Mouse (Mus musculus) liver, embryonic 11.5 days (tissue): ENCODE measurements around the gene Pgam5. TPM values are rescaled to one million over a fixed set of nuclear protein-coding genes. Genes with fewer than 3 reads are reported as not detected.

ENCODE experiments used
- ATAC-seq: fragments of 200-750 bp; cut with Nextera tagmentation; replicated peaks from 2 replicates; pipeline ENCODE4 v1.8.0; 2017; ENCODE audit warnings: moderate number of reproducible peaks, mild to moderate bottlenecking, moderate TSS enrichment, moderate library complexity; ENCODE audit not compliant: low FRiP score
- DNase-seq: peaks from one replicate; pipeline ENCODE4 v3.0.0-alpha.2; 2017; ENCODE audit warnings: low spot score
- H3K27ac ChIP-seq: fragments of 300-500 bp; sonication (generic); 2 replicates; pipeline ENCODE4 v1.5.1; 2014; ENCODE audit warnings: mild to moderate bottlenecking, low read depth, low read length, control low read depth
- H3K27me3 ChIP-seq: fragments of 300-500 bp; sonication (generic); replicated peaks from 2 replicates; pipeline ENCODE4 v1.6.1; 2014; ENCODE audit warnings: low read length, mixed read lengths; ENCODE audit not compliant: control insufficient read depth, insufficient read depth
- H3K36me3 ChIP-seq: fragments of 300-500 bp; sonication (generic); 2 replicates; pipeline ENCODE4 v1.6.1; 2014; ENCODE audit warnings: mild to moderate bottlenecking, low read length, moderate library complexity, mixed read lengths; ENCODE audit not compliant: control insufficient read depth, insufficient read depth
- H3K4me1 ChIP-seq: fragments of 300-500 bp; sonication (generic); replicated peaks from 2 replicates; pipeline ENCODE4 v1.6.1; 2014; ENCODE audit warnings: low read length, mixed read lengths; ENCODE audit not compliant: control insufficient read depth, insufficient read depth
- H3K4me2 ChIP-seq: fragments of 300-500 bp; sonication (generic); 2 replicates; pipeline ENCODE4 v1.6.1; 2014; ENCODE audit warnings: mild to moderate bottlenecking, control low read depth, moderate library complexity
- H3K4me3 ChIP-seq: fragments of 300-500 bp; sonication (generic); 2 replicates; pipeline ENCODE4 v1.5.1; 2014; ENCODE audit warnings: low read depth, low read length, control low read depth
- H3K9ac ChIP-seq: fragments of 300-500 bp; sonication (generic); 2 replicates; pipeline ENCODE4 v1.6.1; 2014; ENCODE audit warnings: low read depth, low read length, control low read depth
- H3K9me3 ChIP-seq: fragments of 300-500 bp; sonication (generic); 2 replicates; pipeline ENCODE4 v1.6.1; 2016; ENCODE audit warnings: low read length, inconsistent platforms, mixed read lengths; ENCODE audit not compliant: control insufficient read depth
- WGBS: fragments of 180-500 bp; shearing (Covaris S2); extraction: QIAGEN DNeasy Blood & Tissue Kit; methylation state at CpG from one replicate; pipeline ENCODE4 v1.1.7; 2014; 5-methylcytosine and 5-hydroxymethylcytosine counted together
- polyA plus RNA-seq: library from polyadenylated mRNA; unstranded; fragments of >200 nt; fragmentation: Nextera tagmentation; extraction: Ambion mirVana; gene quantifications from 2 replicates; pipeline ENCODE4 v1.2.1, GENCODE M21; 2014

Pgam5 gene
- polyA plus RNA-seq, 1 experiment from 2014 or later = 78.2 TPM

DNA sequence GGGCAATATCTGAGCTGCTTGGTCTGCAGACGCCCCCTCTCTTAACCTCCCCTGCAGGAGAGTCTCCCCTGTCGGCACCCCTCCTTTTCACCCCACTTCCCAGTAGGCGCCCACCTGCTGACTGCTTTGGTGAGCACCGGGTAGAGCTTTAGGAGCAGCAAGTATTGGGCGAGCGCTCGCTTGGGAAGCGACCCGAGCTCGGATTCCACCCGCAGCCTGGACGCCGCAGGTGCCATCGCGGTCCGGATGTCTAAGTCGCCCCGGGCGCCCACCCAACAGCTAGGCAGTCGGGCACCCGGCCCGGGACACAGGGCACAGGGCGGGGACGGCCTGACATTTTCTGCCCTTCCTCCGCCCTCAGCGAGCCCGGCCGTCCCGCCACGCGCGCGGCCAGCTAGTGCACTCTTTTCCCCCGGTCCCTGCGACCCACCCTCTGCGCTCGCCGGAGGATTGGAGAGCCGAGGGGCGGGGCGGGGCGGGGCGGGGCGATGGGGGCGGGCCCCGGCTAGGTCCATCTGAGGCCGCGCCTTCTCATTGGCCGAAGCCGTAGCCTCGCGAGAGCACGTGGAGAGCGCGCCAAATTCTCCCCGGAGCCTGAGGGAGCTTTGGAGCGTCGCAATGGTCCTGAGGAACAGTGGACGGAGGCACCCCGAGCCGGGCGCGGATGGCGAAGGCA lies 16.2 kb upstream of the Pgam5 start, which contains the start of the genes Pxmp2 and Pole:
Gene Pxmp2, minus strand, starts transcription at position 417 of the 676 bp plus-strand sequence.
Gene Pole, plus strand, starts transcription at position 537 of the 676 bp plus-strand sequence.
- WGBS = 1% methylated on average over 64 of the region's 64 CpGs
- Histone ChIP-seq H3K36me3 (peaks cover 9% of the 10 kb centered on the region), H3K27me3 (no peaks in the 10 kb centered on the region), H3K9me3 (no peaks in the 10 kb centered on the region), H3K27ac (peak within 1 kb of the TSS; percentile 81), H3K4me3 (peak within 1 kb of the TSS; percentile 77), H3K4me1 (peaks cover 2% of the 10 kb centered on the region), H3K9ac (peak within 1 kb of the TSS; percentile 92), H3K4me2 (peak within 1 kb of the TSS; percentile 95)
- DNase-seq = peak; percentile 94
- peak; percentile 97 for ATAC-seq

DNA sequence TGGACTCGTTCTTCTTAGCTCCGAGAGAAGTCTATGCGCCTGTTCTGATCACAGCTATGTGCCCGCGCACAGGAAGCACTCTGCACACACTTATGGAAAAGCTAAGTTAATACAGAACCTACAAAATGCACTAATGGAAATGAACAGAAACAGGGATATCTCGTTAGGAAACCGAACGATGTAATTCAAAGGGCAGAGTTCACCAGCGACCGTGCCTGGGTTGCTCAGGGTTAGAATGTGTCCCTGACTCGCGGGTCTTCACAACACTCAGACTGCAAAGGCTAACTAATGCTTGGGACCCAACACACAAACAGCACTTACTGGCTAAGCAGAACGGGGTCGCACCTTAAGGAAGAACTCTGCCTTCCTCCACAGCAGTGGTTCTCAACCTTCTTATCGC lies 15.4 kb upstream of the Pgam5 start:
- DNase-seq (no peak), ATAC-seq (peak; percentile 4; the same call in 1 of the 2 replicates)
- H3K4me1 ChIP-seq = peaks cover 2% of the 10 kb centered on the region
- H3K9me3 ChIP-seq = no peaks in the 10 kb centered on the region
- no peaks in the 10 kb centered on the region for H3K27me3 ChIP-seq
- 0 out of 2 replicates have a peak overlapping the region, but pooled peaks have one; percentile 8 for H3K27ac ChIP-seq
- 3% methylated on average over 15 of the region's 15 CpGs for WGBS
- peak overlapping the region; percentile 95 for H3K4me2 ChIP-seq
- peaks cover 8% of the 10 kb centered on the region for H3K36me3 ChIP-seq
- H3K9ac ChIP-seq = peak overlapping the region; percentile 92
- H3K4me3 ChIP-seq = peak overlapping the region; percentile 77

DNA sequence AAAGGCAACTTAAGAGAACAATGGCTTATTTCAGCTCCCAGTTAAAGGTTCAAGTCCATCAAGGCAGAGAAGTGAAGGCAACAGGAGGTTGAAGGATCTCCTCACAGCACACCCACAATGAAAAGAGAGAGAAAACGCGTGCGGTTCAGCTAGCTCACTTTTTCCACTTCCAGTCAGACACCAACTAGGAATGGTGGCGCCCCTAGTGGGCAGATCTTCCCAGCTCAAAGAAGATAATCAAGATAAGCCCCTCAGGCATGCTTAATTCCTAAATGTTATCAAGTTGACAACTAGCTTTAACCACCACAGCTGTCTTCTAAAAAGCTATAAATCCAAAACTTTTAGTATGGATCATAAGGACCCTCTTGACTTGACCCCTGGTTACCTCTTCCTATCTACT lies 14.8 kb upstream of the Pgam5 start:
- Histone ChIP-seq H3K4me1 (peaks cover 2% of the 10 kb centered on the region), H3K4me2 (peak overlapping the region; percentile 95), H3K9ac (peak overlapping the region; percentile 92), H3K36me3 (peaks cover 5% of the 10 kb centered on the region), H3K27ac (0 out of 2 replicates have a peak overlapping the region, but pooled peaks have one; percentile 8), H3K27me3 (no peaks in the 10 kb centered on the region), H3K9me3 (no peaks in the 10 kb centered on the region), H3K4me3 (peak overlapping the region; percentile 77)
- WGBS = 3% methylated on average over 4 of the region's 4 CpGs
- ATAC-seq (no peak), DNase-seq (peak; percentile 53)

DNA sequence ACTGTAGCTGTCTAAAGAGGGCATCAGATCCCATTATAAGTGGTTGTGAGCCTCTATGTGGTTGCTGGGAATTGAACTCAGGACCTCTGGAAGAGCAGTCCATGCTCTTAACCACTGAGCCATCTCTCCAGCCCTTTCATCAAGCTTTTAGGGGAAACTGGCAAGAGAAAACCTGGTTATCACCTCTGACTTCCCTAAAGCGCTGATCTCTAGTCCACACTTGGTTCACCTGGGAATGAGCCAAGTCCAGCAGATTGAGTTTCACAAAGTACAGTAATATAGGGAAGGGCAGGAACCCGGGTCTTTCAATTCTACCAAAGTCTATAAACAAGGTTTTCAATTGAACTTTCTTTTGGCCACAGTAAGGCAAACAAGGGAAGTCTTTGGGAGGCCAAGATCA lies 12.3 kb upstream of the Pgam5 start:
- 75% methylated on average over 2 of the region's 2 CpGs for WGBS
- H3K36me3 ChIP-seq = no peaks in the 10 kb centered on the region
- H3K9me3 ChIP-seq = no peaks in the 10 kb centered on the region
- no peak overlapping the region for H3K27ac ChIP-seq
- no peak overlapping the region for H3K4me2 ChIP-seq
- no peaks in the 10 kb centered on the region for H3K27me3 ChIP-seq
- H3K4me3 ChIP-seq = no peak overlapping the region
- peaks cover under 1% of the 10 kb centered on the region for H3K4me1 ChIP-seq
- no peak overlapping the region for H3K9ac ChIP-seq
- no peak for ATAC-seq
- no peak for DNase-seq

DNA sequence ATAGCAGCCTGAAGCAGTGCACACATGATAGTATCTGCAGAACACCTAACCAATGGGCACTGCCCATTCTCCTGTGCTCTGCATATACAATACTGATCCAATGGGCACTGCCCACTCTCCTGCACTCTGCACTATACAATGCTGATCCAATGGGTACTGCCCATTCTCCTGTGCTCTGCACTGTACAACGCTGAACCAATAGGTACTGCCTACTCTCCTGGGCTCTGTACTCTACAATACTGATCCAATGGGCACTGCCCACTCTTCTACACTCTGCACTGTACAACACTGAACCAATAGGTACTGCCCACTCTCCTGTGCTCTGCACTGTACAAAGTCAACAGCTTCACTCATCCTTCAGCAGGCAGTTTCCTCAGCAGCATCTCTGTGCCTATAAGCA lies 7.2 kb upstream of the Pgam5 start:
- Histone ChIP-seq H3K9ac (no peak overlapping the region), H3K36me3 (no peaks in the 10 kb centered on the region; the same call in 1 of the 2 replicates), H3K4me1 (peaks cover 2% of the 10 kb centered on the region; the same call in 1 of the 2 replicates), H3K27me3 (no peaks in the 10 kb centered on the region), H3K9me3 (no peaks in the 10 kb centered on the region), H3K27ac (no peak overlapping the region), H3K4me3 (no peak overlapping the region), H3K4me2 (no peak overlapping the region)
- no peak for DNase-seq
- peak; percentile 19; the same call in 1 of the 2 replicates for ATAC-seq
- WGBS = 92% methylated on average over 1 of the region's 1 CpGs

DNA sequence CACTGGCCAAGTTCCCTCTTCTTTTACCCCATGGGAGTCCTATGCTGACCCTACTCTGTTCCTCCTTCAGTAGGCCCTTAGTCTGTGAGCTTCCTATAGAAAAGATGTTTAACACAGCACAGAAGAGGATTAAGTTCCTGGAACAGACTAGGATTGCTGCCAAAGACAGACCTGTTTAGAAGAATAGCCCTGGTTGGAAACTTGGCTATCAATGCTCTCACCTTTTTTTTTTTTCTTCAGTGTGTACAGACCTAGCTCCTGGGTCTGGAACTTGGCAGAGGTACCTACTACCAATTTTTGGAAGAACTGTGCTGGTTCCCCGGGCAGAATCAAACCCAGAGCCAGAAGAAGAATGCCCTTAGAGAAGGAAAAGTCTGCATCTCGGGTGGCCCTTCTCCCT lies 6.7 kb upstream of the Pgam5 start:
- Histone ChIP-seq H3K27me3 (no peaks in the 10 kb centered on the region), H3K9ac (no peak overlapping the region), H3K4me1 (peaks cover 2% of the 10 kb centered on the region; the same call in 1 of the 2 replicates), H3K4me3 (no peak overlapping the region), H3K36me3 (no peaks in the 10 kb centered on the region; the same call in 1 of the 2 replicates), H3K4me2 (no peak overlapping the region), H3K9me3 (no peaks in the 10 kb centered on the region), H3K27ac (no peak overlapping the region)
- no peak for ATAC-seq
- 69% methylated on average over 2 of the region's 2 CpGs for WGBS
- DNase-seq = no peak

DNA sequence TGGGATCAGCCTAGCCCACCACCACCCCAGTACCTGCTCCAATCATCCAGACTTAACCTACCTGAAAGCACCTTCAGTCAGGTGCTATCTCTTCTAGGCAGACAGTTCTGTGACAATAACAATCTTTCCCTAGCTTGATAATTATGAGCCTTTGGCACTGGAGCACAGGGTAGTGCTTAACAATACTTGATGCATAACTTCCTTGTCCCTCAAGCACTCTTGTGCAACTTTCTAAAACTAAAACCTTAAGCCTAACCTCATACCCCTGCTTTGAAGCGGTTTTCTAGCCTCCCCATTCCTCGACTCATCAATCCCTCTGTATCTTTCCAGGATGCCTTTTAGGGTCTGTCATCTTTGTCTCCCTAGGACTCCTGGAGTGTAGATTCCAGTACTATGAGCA lies 5.1 kb upstream of the Pgam5 start:
- no peak overlapping the region for H3K27ac ChIP-seq
- H3K4me1 ChIP-seq = peaks cover 2% of the 10 kb centered on the region; the same call in 1 of the 2 replicates
- DNase-seq = no peak
- H3K9ac ChIP-seq = no peak overlapping the region
- H3K36me3 ChIP-seq = no peaks in the 10 kb centered on the region; the same call in 1 of the 2 replicates
- H3K4me3 ChIP-seq = no peak overlapping the region
- no peaks in the 10 kb centered on the region for H3K9me3 ChIP-seq
- ATAC-seq = no peak
- no peak overlapping the region for H3K4me2 ChIP-seq
- no peaks in the 10 kb centered on the region for H3K27me3 ChIP-seq
- 67% methylated on average over 2 of the region's 2 CpGs for WGBS

DNA sequence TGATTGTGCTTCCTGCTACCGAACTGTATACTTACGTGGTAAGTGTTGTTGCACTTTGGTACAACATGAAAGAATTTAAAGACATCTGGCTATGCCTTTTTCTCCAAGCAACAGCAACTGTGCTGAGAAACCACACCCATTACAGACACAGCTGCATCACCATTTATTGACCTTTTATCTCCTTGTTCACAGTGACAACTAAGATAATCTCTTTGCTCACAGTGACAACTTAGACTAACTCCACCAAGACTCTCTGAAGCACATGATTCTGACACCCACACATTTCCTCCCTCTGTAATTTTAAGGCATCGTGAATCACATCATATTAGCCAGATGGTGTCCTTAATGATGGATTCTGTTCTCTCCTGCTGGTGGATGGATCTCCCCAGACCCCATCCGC lies 4.4 kb upstream of the Pgam5 start:
- Histone ChIP-seq H3K4me3 (no peak overlapping the region), H3K9ac (no peak overlapping the region), H3K27ac (no peak overlapping the region), H3K27me3 (no peaks in the 10 kb centered on the region), H3K4me1 (peaks cover 2% of the 10 kb centered on the region; the same call in 1 of the 2 replicates), H3K9me3 (no peaks in the 10 kb centered on the region), H3K36me3 (no peaks in the 10 kb centered on the region; the same call in 1 of the 2 replicates), H3K4me2 (no peak overlapping the region)
- no peak for ATAC-seq
- no peak for DNase-seq
- WGBS = 79% methylated on average over 4 of the region's 4 CpGs

DNA sequence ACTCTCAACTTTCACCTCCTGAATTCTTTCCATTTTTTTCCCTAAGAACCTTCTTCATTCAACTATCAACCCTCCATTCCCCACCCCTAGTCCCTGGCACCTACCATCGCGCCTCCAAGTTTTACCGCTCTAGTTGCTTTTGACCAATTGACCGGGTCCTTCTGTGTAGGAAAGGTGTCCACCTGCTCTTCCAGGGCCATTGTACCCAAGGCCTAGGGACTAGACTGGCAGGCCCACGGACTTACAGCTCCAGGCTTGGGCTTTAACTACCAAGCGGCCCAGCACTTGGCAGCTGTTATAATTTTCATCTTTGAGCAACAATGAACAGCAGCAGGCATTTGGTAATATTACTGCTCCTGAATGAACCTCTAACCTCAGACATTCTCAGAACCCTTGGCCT lies 529 bp upstream of the Pgam5 start:
- no peak for ATAC-seq
- Histone ChIP-seq H3K36me3 (peaks cover 14% of the 10 kb centered on the region), H3K4me1 (peaks cover 10% of the 10 kb centered on the region), H3K4me3 (no peak overlapping the region), H3K9ac (no peak overlapping the region), H3K9me3 (no peaks in the 10 kb centered on the region), H3K27me3 (no peaks in the 10 kb centered on the region), H3K4me2 (no peak overlapping the region), H3K27ac (no peak overlapping the region)
- WGBS = 93% methylated on average over 6 of the region's 6 CpGs
- no peak for DNase-seq
